ENCODE assay signal across 17 mouse cellular contexts in genomic region chr15:6520505-6521155, GRCm38 (mm10). TPM values are rescaled to one million over a fixed set of nuclear protein-coding genes. Genes with fewer than 3 reads are reported as not detected.
DNase-seq lines count a peak whose midpoint lies in the region; ATAC-seq and TF ChIP-seq lines count a peak whose summit lies in the region.
"Had no signal": no experiment of that assay in that cellular context is flagged by ENCODE, and none has a peak within 500 bp of the region (broad histone marks: within the 10 kb centered on the region; RNA-seq: fewer than 3 reads in every experiment).

No protein-coding gene starts in this region.

- no peaks in the 10 kb centered on the region for H3K9me3 ChIP-seq in MEL (replicated peaks; ENCODE audit: insufficient read depth, low read length)
- no peaks in the 10 kb centered on the region for H3K9me3 ChIP-seq in liver, embryonic 13.5 days (replicated peaks)
- no peaks in the 10 kb centered on the region for H3K9me3 ChIP-seq in stomach, postnatal 0 days (ENCODE audit: control insufficient read depth, low read length)
- H3K9me3 ChIP-seq: embryonic facial prominence, embryonic 10.5 days; hindbrain, embryonic 13.5 days; kidney, embryonic 15.5 days; limb, embryonic 15.5 days had no signal

- 7% methylated on average over 10 of the region's 10 CpGs for WGBS in liver, embryonic 13.5 days (ENCODE audit: insufficient replicate concordance)
- WGBS in stomach, postnatal 0 days: 69% methylated on average over 10 of the region's 10 CpGs

- peaks cover 0 to 34% of the 10 kb centered on the region in 2 experiments; a peak in 2 of 4 replicates for H3K36me3 ChIP-seq in MEL (ENCODE audit: control insufficient read depth in 1 of 2, insufficient read depth in 2 of 2, low read length in 2 of 2)
- no peaks in the 10 kb centered on the region for H3K36me3 ChIP-seq in liver, embryonic 13.5 days
- H3K36me3 ChIP-seq in stomach, postnatal 0 days (ENCODE audit: control insufficient read depth, insufficient read depth, low read length): no peaks in the 10 kb centered on the region
- H3K36me3 ChIP-seq: embryonic facial prominence, embryonic 10.5 days; hindbrain, embryonic 13.5 days; kidney, embryonic 15.5 days; limb, embryonic 15.5 days had no signal

- peak overlapping the region; percentile 53 to 59 for H3K4me3 ChIP-seq in MEL (ENCODE audit: control insufficient read depth in 1 of 2, insufficient read depth in 1 of 2, low read depth in 2 of 2, low read length in 2 of 2)
- peak overlapping the region; percentile 34 for H3K4me3 ChIP-seq in liver, embryonic 13.5 days (replicated peaks)
- H3K4me3 ChIP-seq in stomach, postnatal 0 days (ENCODE audit: low read depth, low read length): no peak overlapping the region
- H3K4me3 ChIP-seq: embryonic facial prominence, embryonic 10.5 days; hindbrain, embryonic 13.5 days; kidney, embryonic 15.5 days; limb, embryonic 15.5 days had no signal

- no peaks in the 10 kb centered on the region for H3K27me3 ChIP-seq in MEL (ENCODE audit: control insufficient read depth in 1 of 2, insufficient read depth in 2 of 2, low read length in 2 of 2)
- H3K27me3 ChIP-seq in liver, embryonic 13.5 days: no peaks in the 10 kb centered on the region
- H3K27me3 ChIP-seq in stomach, postnatal 0 days (ENCODE audit: control insufficient read depth, insufficient read depth, low read length): no peaks in the 10 kb centered on the region
- H3K27me3 ChIP-seq: hindbrain, embryonic 13.5 days; kidney, embryonic 15.5 days; limb, embryonic 15.5 days had no signal

- H3K9ac ChIP-seq in MEL (ENCODE audit: control insufficient read depth, low read depth, low read length, poor library complexity, severe bottlenecking): peak overlapping the region; percentile 66
- 0 out of 2 replicates have a peak overlapping the region, but pooled peaks have one; percentile 26 for H3K9ac ChIP-seq in liver, embryonic 13.5 days
- H3K9ac ChIP-seq in stomach, postnatal 0 days (ENCODE audit: low read length): no peak overlapping the region
- H3K9ac ChIP-seq: hindbrain, embryonic 13.5 days; kidney, embryonic 15.5 days; limb, embryonic 15.5 days had no signal

- H3K4me1 ChIP-seq in MEL (ENCODE audit: control insufficient read depth in 1 of 2, insufficient read depth in 2 of 2, low read length in 2 of 2): peaks cover 16 to 19% of the 10 kb centered on the region in 2 experiments
- H3K4me1 ChIP-seq in liver, embryonic 13.5 days (replicated peaks): peaks cover 55% of the 10 kb centered on the region
- no peaks in the 10 kb centered on the region for H3K4me1 ChIP-seq in stomach, postnatal 0 days (replicated peaks; ENCODE audit: control insufficient read depth, insufficient read depth)
- H3K4me1 ChIP-seq: embryonic facial prominence, embryonic 10.5 days; hindbrain, embryonic 13.5 days; kidney, embryonic 15.5 days; limb, embryonic 15.5 days had no signal

- TF ChIP-seq CTCF in MEL (IDR thresholded peaks at IDR 0.05 in 2 of 3, conservative IDR thresholded peaks at IDR 0.05 in 1 of 3; ENCODE audit: control insufficient read depth in 1 of 3, insufficient read depth in 1 of 3, low read depth in 2 of 3, low read length in 3 of 3, poor library complexity in 1 of 3, severe bottlenecking in 1 of 3): no peak
- no peak for TF ChIP-seq CTCF in stomach, postnatal 0 days (IDR thresholded peaks at IDR 0.05; ENCODE audit: low read depth)

- TF ChIP-seq EP300 in MEL (IDR thresholded peaks at IDR 0.05; ENCODE audit: low read depth in 1 of 2, low read length in 2 of 2): peak; percentile 76 to 90
- no peak for TF ChIP-seq EP300 in stomach, postnatal 0 days (optimal IDR thresholded peaks at IDR 0.05)

- H3K79me2 ChIP-seq in MEL (ENCODE audit: control insufficient read depth, insufficient read depth, low read length, poor library complexity): peaks cover 3% of the 10 kb centered on the region

- peak overlapping the region; percentile 97 for H3K27ac ChIP-seq in MEL (ENCODE audit: control insufficient read depth, low read depth, low read length)
- H3K27ac ChIP-seq in liver, embryonic 13.5 days: peak overlapping the region; percentile 75
- no peak overlapping the region for H3K27ac ChIP-seq in stomach, postnatal 0 days (replicated peaks)
- H3K27ac ChIP-seq: embryonic facial prominence, embryonic 10.5 days; hindbrain, embryonic 13.5 days; kidney, embryonic 15.5 days; limb, embryonic 15.5 days had no signal

- TF ChIP-seq POLR2A in MEL (IDR thresholded peaks at IDR 0.05; ENCODE audit: control insufficient read depth in 1 of 2, insufficient read depth in 1 of 2, low read depth in 1 of 2, low read length in 2 of 2, poor library complexity in 1 of 2): no peak

- H3K4me2 ChIP-seq in liver, embryonic 13.5 days: peak overlapping the region; percentile 62
- no peak overlapping the region for H3K4me2 ChIP-seq in stomach, postnatal 0 days (replicated peaks; ENCODE audit: low read depth)
- H3K4me2 ChIP-seq: hindbrain, embryonic 13.5 days; kidney, embryonic 15.5 days; limb, embryonic 15.5 days had no signal

- no peak for TF ChIP-seq RAD21 in MEL (IDR thresholded peaks at IDR 0.05; ENCODE audit: low read depth, low read length)

- peak; percentile 83 for DNase-seq in MEL (ENCODE audit: low read depth, low spot score)
- DNase-seq in liver, embryonic 13.5 days: peak; percentile 38
- DNase-seq in stomach, postnatal 0 days (ENCODE audit: low spot score): no peak
- no peak for DNase-seq in left cerebral cortex, adult 9 months (ENCODE audit: low spot score in 2 of 2)
- no peak for DNase-seq in ovary, postnatal 36 days (ENCODE audit: low spot score)
- DNase-seq: adrenal gland, postnatal 36 days; cerebellum, adult 8-10 months; gastrocnemius, postnatal 14 days; retina, postnatal 1 day had no signal

- ATAC-seq in erythroblast, adult 5-6 weeks (replicated peaks; ENCODE audit: low FRiP score, poor library complexity, severe bottlenecking): peak; percentile 58; the same call in 1 of the 2 replicates
- ATAC-seq in liver, embryonic 13.5 days (ENCODE audit: low read depth): peak; percentile 76
- peak; percentile 73 for ATAC-seq in megakaryocyte-erythroid progenitor cell, adult 5-6 weeks (replicated peaks; ENCODE audit: low FRiP score, low TSS enrichment, poor library complexity, severe bottlenecking)
- ATAC-seq in stomach, postnatal 0 days (ENCODE audit: low FRiP score, low TSS enrichment): no peak
- ATAC-seq: forebrain, embryonic 14.5 days; lung, postnatal 0 days had no signal

TF ChIP-seq in MEL, 35 proteins besides CTCF, POLR2A, EP300 and RAD21 (continues in another document):
- TF ChIP-seq SIN3A (IDR thresholded peaks at IDR 0.05; ENCODE audit: low read length) (peak; percentile 81), TAL1 (IDR thresholded peaks at IDR 0.05; ENCODE audit: low read length) (peak; percentile 75), TCF12 (IDR thresholded peaks at IDR 0.05; ENCODE audit: low read depth, low read length) (peak; percentile 80), JUND (IDR thresholded peaks at IDR 0.05; ENCODE audit: low read depth, low read length) (no peak), E2F4 (IDR thresholded peaks at IDR 0.05; ENCODE audit: borderline replicate concordance, low read depth, low read length) (no peak), POLR2AphosphoS2 (IDR thresholded peaks at IDR 0.05; ENCODE audit: low read length) (no peak), MAZ (IDR thresholded peaks at IDR 0.05; ENCODE audit: low read depth, low read length) (0 out of 2 replicates have a peak, but pooled peaks have one; percentile 38), MYC (IDR thresholded peaks at IDR 0.05; ENCODE audit: low read depth, low read length) (peak; percentile 11; the same call in 1 of the 2 replicates), ZMIZ1 (IDR thresholded peaks at IDR 0.05; ENCODE audit: low read depth, low read length) (0 out of 2 replicates have a peak, but pooled peaks have one; percentile 18), ZKSCAN1 (IDR thresholded peaks at IDR 0.05; ENCODE audit: low read depth, low read length) (no peak), TBP (IDR thresholded peaks at IDR 0.05; ENCODE audit: low read depth, low read length) (0 out of 2 replicates have a peak, but pooled peaks have one; percentile 8), ZNF384 (IDR thresholded peaks at IDR 0.05; ENCODE audit: low read depth, low read length) (peak; percentile 32), GATA1 (IDR thresholded peaks at IDR 0.05; ENCODE audit: low read depth, low read length) (peak; percentile 92), USF1 (IDR thresholded peaks at IDR 0.05; ENCODE audit: low read depth, low read length) (no peak), NRF1 (IDR thresholded peaks at IDR 0.05; ENCODE audit: insufficient read depth, low read depth, low read length, poor library complexity, severe bottlenecking) (no peak), KAT2A (conservative IDR thresholded peaks at IDR 0.05; ENCODE audit: low read depth, low read length) (no peak; the same call in 1 of the 2 replicates), MAFK (IDR thresholded peaks at IDR 0.05; ENCODE audit: borderline replicate concordance, low read depth, low read length) (0 out of 2 replicates have a peak, but pooled peaks have one; percentile 23), USF2 (IDR thresholded peaks at IDR 0.05; ENCODE audit: borderline replicate concordance in 1 of 2, insufficient read depth in 1 of 2, low read depth in 1 of 2, low read length in 2 of 2) (no peak), GABPA (IDR thresholded peaks at IDR 0.05; ENCODE audit: low read depth, low read length) (no peak), SMC3 (IDR thresholded peaks at IDR 0.05; ENCODE audit: low read depth, low read length) (no peak), ZC3H11A (IDR thresholded peaks at IDR 0.05; ENCODE audit: low read depth, low read length) (no peak), BHLHE40 (IDR thresholded peaks at IDR 0.05; ENCODE audit: borderline replicate concordance, low read depth, low read length) (peak; percentile 17; the same call in 1 of the 2 replicates), CHD2 (IDR thresholded peaks at IDR 0.05; ENCODE audit: low read length) (no peak), UBTF (IDR thresholded peaks at IDR 0.05; ENCODE audit: borderline replicate concordance, insufficient read depth, low read depth, low read length) (no peak), MXI1 (IDR thresholded peaks at IDR 0.05; ENCODE audit: low read depth, low read length) (peak; percentile 62; the same call in 1 of the 2 replicates)

RNA-seq across cellular contexts. Expression of gene Fyb, which starts 2.0 kb away (rescaled TPM):
- total RNA-seq in MEL (2012; rRNA removed): 196 and 208 TPM in 2 replicates
- 100 to 1,000 TPM in 1 of 2 experiments, not detected in 1; 175 TPM for polyA plus RNA-seq in MEL (2012; ENCODE audit: insufficient read depth in 1 of 2, insufficient read length in 2 of 2, low read depth in 1 of 2, low replicate concordance in 2 of 2, missing spikeins in 1 of 2)
- total RNA-seq in erythroblast, adult 5-6 weeks (2015; ENCODE audit: low replicate concordance): 50.1 and 86.1 TPM in 2 replicates
- 21.2 and 29.4 TPM in 2 replicates for total RNA-seq in erythroblast, adult 5-6 weeks (2017; ENCODE audit: low replicate concordance)
- 27.5 and 31.4 TPM in 2 replicates for polyA plus RNA-seq in liver, embryonic 13.5 days (2015; fragmentation: Nextera tagmentation; extraction: Ambion mirVana)
- 76.1 and 91.4 TPM in 2 replicates for total RNA-seq in megakaryocyte-erythroid progenitor cell, adult 5-6 weeks (2014; fragmentation: Nextera tagmentation)
- total RNA-seq in megakaryocyte-erythroid progenitor cell, adult 5-6 weeks (2017): 38.2 and 41.0 TPM in 2 replicates
- polyA plus RNA-seq in stomach, postnatal 0 days (2015; fragmentation: Nextera tagmentation; extraction: Ambion mirVana): 5.5 and 7.8 TPM in 2 replicates

Comparison
In these comparisons a context has a peak if more than half of its experiments do, and no peak if none do; other contexts are left out.
1. DNase-seq: peak in MEL (single experiment) and liver, embryonic 13.5 days (single experiment); none in stomach, postnatal 0 days (single experiment), left cerebral cortex, adult 9 months (0 of 2) and ovary, postnatal 36 days (single experiment).